Mouse (Mus musculus): ENCODE measurements around the gene Tmem217. TPM values are rescaled to one million over a fixed set of nuclear protein-coding genes. Genes with fewer than 3 reads are reported as not detected.

The Tmem217 gene
- total RNA-seq, 1 experiment: 0.31 TPM

DNA sequence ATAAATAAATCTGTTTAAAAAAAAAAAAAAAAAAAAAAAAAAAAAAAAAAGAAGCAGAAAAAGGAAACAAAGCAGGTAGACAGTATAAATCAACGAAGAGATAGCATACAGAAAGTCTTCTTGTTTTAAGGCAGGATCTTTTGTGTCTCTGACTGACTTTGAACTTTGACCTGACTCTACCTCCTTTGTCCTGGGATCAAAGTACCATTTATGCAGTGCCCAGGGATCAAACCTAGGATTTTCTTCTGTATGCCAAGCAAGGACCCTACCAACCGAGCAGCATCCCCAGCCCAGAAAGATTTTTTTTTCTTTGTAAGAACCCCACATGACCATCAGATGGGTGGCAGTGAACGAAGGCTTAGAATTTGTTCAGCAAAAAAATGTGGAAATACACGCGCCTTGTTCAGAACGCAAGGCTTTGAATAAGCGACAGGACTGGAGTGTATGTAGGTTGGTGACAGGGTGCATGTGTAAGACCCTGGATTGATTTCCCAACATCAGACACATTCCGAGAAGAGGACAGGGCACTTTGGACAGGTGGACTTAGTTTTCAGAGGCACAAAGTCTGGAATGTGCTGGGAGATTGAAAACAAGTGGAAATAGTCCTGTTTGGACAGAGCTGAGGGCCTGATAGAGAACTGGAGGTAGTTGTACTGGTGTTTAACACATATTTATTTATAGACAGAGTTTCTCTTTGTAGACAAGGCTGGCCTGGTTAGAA, 63.8 kb downstream of the Tmem217 start:
- Histone ChIP-seq H3K9ac (ENCODE audit: insufficient read depth, low read depth, low read length, poor library complexity, severe bottlenecking) (no peak overlapping the region), H3K4me1 (ENCODE audit: control insufficient read depth in 2 of 2, insufficient read depth in 2 of 2, low read length in 2 of 2, poor library complexity in 1 of 2) (peaks cover 2 to 10% of the 10 kb centered on the region in 2 experiments; a peak in 1 of 4 replicates), H3K4me3 (ENCODE audit: insufficient read depth in 1 of 2, low read depth in 1 of 2, low read length in 2 of 2, poor library complexity in 1 of 2, severe bottlenecking in 1 of 2) (no peak overlapping the region), H3K9me3 (ENCODE audit: control insufficient read depth, insufficient read depth, low read depth, low read length) (no peaks in the 10 kb centered on the region), H3K27ac (ENCODE audit: insufficient read depth, low read depth, low read length, poor library complexity, severe bottlenecking) (no peak overlapping the region), H3K36me3 (ENCODE audit: control insufficient read depth, insufficient read depth, low read length, poor library complexity, severe bottlenecking) (peaks cover 16% of the 10 kb centered on the region)
- no peak for DNase-seq (ENCODE audit: low read depth, low spot score)
- TF ChIP-seq CHD2 (IDR thresholded peaks at IDR 0.05; ENCODE audit: low read depth, low read length): no peak
- TF ChIP-seq ZC3H11A (IDR thresholded peaks at IDR 0.05; ENCODE audit: borderline replicate concordance, low read depth, low read length): no peak
- TF ChIP-seq HCFC1 (IDR thresholded peaks at IDR 0.05; ENCODE audit: borderline replicate concordance, insufficient read depth, low read length): no peak
- no peak for TF ChIP-seq MAFK (IDR thresholded peaks at IDR 0.05; ENCODE audit: insufficient read depth, low read depth, low read length)
- no peak for TF ChIP-seq ZNF384 (IDR thresholded peaks at IDR 0.05; ENCODE audit: low read depth, low read length)
- in situ Hi-C loops (cut with MboI; ENCODE audit: low sequenced_read_pairs in 2 of 2, unreplicated experiment in 2 of 2): no loop called here

DNA sequence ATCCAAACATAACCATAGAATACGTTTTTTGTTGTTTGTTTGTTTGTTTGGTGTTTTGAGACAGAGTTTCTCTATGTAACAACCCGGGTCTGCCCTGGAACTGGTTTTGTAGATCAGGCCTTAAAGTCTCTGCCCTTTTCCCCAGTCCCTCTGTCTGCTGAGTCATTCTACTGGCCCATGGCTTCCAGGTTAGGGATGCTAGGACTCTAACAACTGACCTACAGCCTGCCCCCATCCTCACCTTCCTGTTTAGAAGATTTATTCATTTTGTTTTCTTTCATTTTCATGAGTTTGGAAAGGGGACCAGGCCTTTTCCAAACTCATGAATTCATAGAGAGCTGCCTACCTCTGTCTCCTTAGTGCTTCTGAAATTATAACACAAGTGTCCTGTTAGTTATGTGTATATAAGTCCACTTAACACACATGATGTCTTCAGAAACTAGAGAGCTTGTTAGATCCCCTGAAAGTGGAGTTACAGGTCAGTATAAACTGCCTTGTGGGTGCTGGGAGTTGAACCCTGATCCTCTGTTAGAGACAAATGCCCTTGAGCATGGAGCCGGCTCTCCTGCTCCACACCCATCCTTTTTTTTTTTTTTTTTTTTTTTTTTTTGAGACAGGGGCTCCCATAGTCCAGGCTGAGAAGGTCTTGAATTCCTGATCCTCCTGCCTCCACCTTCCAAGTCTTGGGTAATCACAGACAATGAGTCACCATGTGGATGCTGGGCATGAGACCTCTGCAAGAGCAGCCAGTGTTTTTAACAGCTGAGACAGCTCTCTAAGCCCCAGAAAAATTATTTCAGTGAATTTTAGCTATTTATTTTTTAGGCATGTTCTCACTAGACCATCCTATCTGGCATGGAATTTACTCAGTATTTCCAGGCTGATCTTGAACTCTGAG, 66.6 kb downstream of the Tmem217 start:
- Histone ChIP-seq H3K9ac (ENCODE audit: insufficient read depth, low read depth, low read length, poor library complexity, severe bottlenecking) (no peak overlapping the region; the same call in 1 of the 2 replicates), H3K4me1 (ENCODE audit: control insufficient read depth in 2 of 2, insufficient read depth in 2 of 2, low read length in 2 of 2, poor library complexity in 1 of 2) (peaks cover 6 to 10% of the 10 kb centered on the region in 2 experiments; a peak in 3 of 4 replicates), H3K9me3 (ENCODE audit: control insufficient read depth, insufficient read depth, low read depth, low read length) (no peaks in the 10 kb centered on the region), H3K27ac (ENCODE audit: insufficient read depth, low read depth, low read length, poor library complexity, severe bottlenecking) (peak overlapping the region; percentile 61; the same call in 1 of the 2 replicates), H3K36me3 (ENCODE audit: control insufficient read depth, insufficient read depth, low read length, poor library complexity, severe bottlenecking) (no peaks in the 10 kb centered on the region), H3K4me3 (ENCODE audit: insufficient read depth in 1 of 2, low read depth in 1 of 2, low read length in 2 of 2, poor library complexity in 1 of 2, severe bottlenecking in 1 of 2) (no peak overlapping the region)
- TF ChIP-seq MAFK (IDR thresholded peaks at IDR 0.05; ENCODE audit: insufficient read depth, low read depth, low read length) (peak; percentile 49; the same call in 1 of the 2 replicates), CHD2 (IDR thresholded peaks at IDR 0.05; ENCODE audit: low read depth, low read length) (no peak), ZNF384 (IDR thresholded peaks at IDR 0.05; ENCODE audit: low read depth, low read length) (peak; percentile 85), ZC3H11A (IDR thresholded peaks at IDR 0.05; ENCODE audit: borderline replicate concordance, low read depth, low read length) (no peak), HCFC1 (IDR thresholded peaks at IDR 0.05; ENCODE audit: borderline replicate concordance, insufficient read depth, low read length) (no peak)
- DNase-seq (ENCODE audit: low read depth, low spot score): no peak
- in situ Hi-C loops (cut with MboI; ENCODE audit: low sequenced_read_pairs in 2 of 2, unreplicated experiment in 2 of 2): no loop called here

DNA sequence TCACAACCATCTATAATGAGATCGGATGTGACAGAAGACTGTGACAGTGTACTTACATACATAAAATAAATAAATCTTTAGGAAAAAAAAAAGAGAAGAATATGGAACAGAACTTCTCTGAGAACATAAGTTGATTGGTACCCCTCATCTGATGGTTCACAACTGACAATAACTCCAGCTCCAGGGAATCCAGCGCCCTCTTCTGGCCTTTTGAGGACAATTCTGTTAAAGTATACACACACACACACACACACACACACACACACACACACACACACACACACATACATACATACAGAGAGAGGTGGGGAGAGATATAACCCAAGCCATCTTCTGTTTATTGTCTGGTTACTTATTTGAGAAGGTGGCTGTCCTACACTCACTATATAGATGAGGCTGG, 67.8 kb downstream of the Tmem217 start:
- DNase-seq (ENCODE audit: low read depth, low spot score): no peak
- H3K9ac ChIP-seq (ENCODE audit: insufficient read depth, low read depth, low read length, poor library complexity, severe bottlenecking): no peak overlapping the region
- no peak for TF ChIP-seq ZNF384 (IDR thresholded peaks at IDR 0.05; ENCODE audit: low read depth, low read length)
- no peak for TF ChIP-seq CHD2 (IDR thresholded peaks at IDR 0.05; ENCODE audit: low read depth, low read length)
- no peak for TF ChIP-seq MAFK (IDR thresholded peaks at IDR 0.05; ENCODE audit: insufficient read depth, low read depth, low read length)
- H3K9me3 ChIP-seq (ENCODE audit: control insufficient read depth, insufficient read depth, low read depth, low read length): no peaks in the 10 kb centered on the region
- H3K36me3 ChIP-seq (ENCODE audit: control insufficient read depth, insufficient read depth, low read length, poor library complexity, severe bottlenecking): no peaks in the 10 kb centered on the region
- H3K27ac ChIP-seq (ENCODE audit: insufficient read depth, low read depth, low read length, poor library complexity, severe bottlenecking): peak overlapping the region; percentile 54; the same call in 1 of the 2 replicates
- no peak overlapping the region for H3K4me3 ChIP-seq (ENCODE audit: insufficient read depth in 1 of 2, low read depth in 1 of 2, low read length in 2 of 2, poor library complexity in 1 of 2, severe bottlenecking in 1 of 2)
- in situ Hi-C loops (cut with MboI; ENCODE audit: low sequenced_read_pairs in 2 of 2, unreplicated experiment in 2 of 2): no loop called here
- H3K4me1 ChIP-seq (ENCODE audit: control insufficient read depth in 2 of 2, insufficient read depth in 2 of 2, low read length in 2 of 2, poor library complexity in 1 of 2): peaks cover 8 to 10% of the 10 kb centered on the region in 2 experiments; a peak in 3 of 4 replicates

DNA sequence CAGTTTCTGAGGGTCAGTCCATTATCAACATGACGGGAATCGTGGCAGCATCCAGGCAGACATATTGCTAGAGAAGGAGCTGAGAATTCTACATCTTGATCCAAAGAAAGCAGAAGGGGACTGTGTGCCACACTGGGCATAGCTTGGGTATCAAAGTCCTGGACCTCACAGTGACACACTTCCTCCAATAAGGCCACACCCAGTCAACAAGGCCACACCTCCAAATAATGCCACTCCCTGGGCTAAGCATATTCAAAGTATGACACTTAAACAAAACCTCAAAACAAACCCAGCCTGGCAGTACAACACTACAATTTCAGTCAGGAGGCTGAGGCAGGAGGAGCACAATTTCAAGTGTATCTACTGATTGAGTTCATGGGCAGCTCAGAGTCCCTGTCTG, 68.9 kb downstream of the Tmem217 start:
- TF ChIP-seq MAFK (IDR thresholded peaks at IDR 0.05; ENCODE audit: insufficient read depth, low read depth, low read length) (no peak), ZC3H11A (IDR thresholded peaks at IDR 0.05; ENCODE audit: borderline replicate concordance, low read depth, low read length) (no peak), CHD2 (IDR thresholded peaks at IDR 0.05; ENCODE audit: low read depth, low read length) (no peak), HCFC1 (IDR thresholded peaks at IDR 0.05; ENCODE audit: borderline replicate concordance, insufficient read depth, low read length) (no peak), ZNF384 (IDR thresholded peaks at IDR 0.05; ENCODE audit: low read depth, low read length) (no peak)
- no peaks in the 10 kb centered on the region for H3K36me3 ChIP-seq (ENCODE audit: control insufficient read depth, insufficient read depth, low read length, poor library complexity, severe bottlenecking)
- H3K4me1 ChIP-seq (ENCODE audit: control insufficient read depth in 2 of 2, insufficient read depth in 2 of 2, low read length in 2 of 2, poor library complexity in 1 of 2): peaks cover 8 to 9% of the 10 kb centered on the region in 2 experiments; a peak in 3 of 4 replicates
- H3K9me3 ChIP-seq (ENCODE audit: control insufficient read depth, insufficient read depth, low read depth, low read length): no peaks in the 10 kb centered on the region
- no peak overlapping the region for H3K4me3 ChIP-seq (ENCODE audit: insufficient read depth in 1 of 2, low read depth in 1 of 2, low read length in 2 of 2, poor library complexity in 1 of 2, severe bottlenecking in 1 of 2)
- no peak for DNase-seq (ENCODE audit: low read depth, low spot score)
- H3K27ac ChIP-seq (ENCODE audit: insufficient read depth, low read depth, low read length, poor library complexity, severe bottlenecking): no peak overlapping the region
- H3K9ac ChIP-seq (ENCODE audit: insufficient read depth, low read depth, low read length, poor library complexity, severe bottlenecking): no peak overlapping the region
- in situ Hi-C loops (cut with MboI; ENCODE audit: low sequenced_read_pairs in 2 of 2, unreplicated experiment in 2 of 2): no loop called here
